Mouse (Mus musculus) testis, adult 2 months (tissue): ENCODE results near the gene Lrrc8b.

Experiments
- CTCF ChIP-seq: fragments of 200-500 bp; IDR thresholded peaks from 2 replicates; pipeline ENCODE4 v1.5.1; 2012; ENCODE audit warnings: low read depth, mild to moderate bottlenecking, inconsistent platforms, low read length, moderate library complexity; ENCODE audit not compliant: control insufficient read depth, insufficient read depth, insufficient replicate concordance
- POLR2A ChIP-seq: fragments of 200-500 bp; IDR thresholded peaks from 2 replicates; pipeline ENCODE4 v1.6.1; 2012; ENCODE audit warnings: low read depth, mild to moderate bottlenecking, inconsistent platforms, low read length, moderate library complexity; ENCODE audit not compliant: control insufficient read depth

- no peak for TF ChIP-seq POLR2A
- peak; percentile 40; the same call in 1 of the 2 replicates for TF ChIP-seq CTCF
Observed at GRCm38 (mm10) chr5:105494918-105495901, 79.6 kb downstream of the Lrrc8b start.
